Mouse (Mus musculus) kidney, adult 2 months (tissue): ENCODE results near the gene Gstcd.

Experiments used
- CTCF ChIP-seq: fragments of 200-500 bp; conservative IDR thresholded peaks from 2 replicates; pipeline ENCODE4 v1.5.1; 2011; ENCODE audit warnings: low read depth, mild to moderate bottlenecking, control low read depth, low read length, moderate library complexity, mixed read lengths; ENCODE audit not compliant: insufficient read depth, insufficient read length
- POLR2A ChIP-seq: fragments of 200-500 bp; IDR thresholded peaks from one replicate; pipeline ENCODE4 v1.6.1; 2011; ENCODE audit warnings: low read depth, low read length, control low read depth

GRCm38 (mm10) chr3:133104436-133104835, 12.6 kb upstream of the Gstcd start:
- TF ChIP-seq CTCF (no peak), POLR2A (no peak)
